27 mouse cellular contexts compared by ENCODE assay signal in genomic region chr17:46048184-46048583, GRCm38 (mm10). TPM values are rescaled to one million over a fixed set of nuclear protein-coding genes. Genes with fewer than 3 reads are reported as not detected.
A peak's percentile ranks its signal among the peaks of the same experiment; 100 is the strongest.
DNase-seq lines count a peak whose midpoint lies in the region; ATAC-seq and TF ChIP-seq lines count a peak whose summit lies in the region.
"Had no signal": no experiment of that assay in that cellular context is flagged by ENCODE, and none has a peak within 500 bp of the region (broad histone marks: within the 10 kb centered on the region; RNA-seq: fewer than 3 reads in every experiment).

No protein-coding gene starts in this region.

- WGBS in intestine, postnatal 0 days: 98% methylated on average over 4 of the region's 4 CpGs
- WGBS in intestine, embryonic 16.5 days: 95% methylated on average over 4 of the region's 4 CpGs
- 90% methylated on average over 4 of the region's 4 CpGs for WGBS in liver, postnatal 0 days (ENCODE audit: insufficient replicate concordance)
- 88% methylated on average over 4 of the region's 4 CpGs for WGBS in liver, embryonic 11.5 days

- no peak overlapping the region for H3K4me2 ChIP-seq in intestine, postnatal 0 days (replicated peaks; ENCODE audit: low read depth)
- no peak overlapping the region for H3K4me2 ChIP-seq in intestine, embryonic 16.5 days (ENCODE audit: low read depth, low read length)
- no peak overlapping the region for H3K4me2 ChIP-seq in liver, postnatal 0 days (ENCODE audit: low read depth, low read length)
- H3K4me2 ChIP-seq in liver, embryonic 11.5 days: no peak overlapping the region
- H3K4me2 ChIP-seq: forebrain, embryonic 12.5 days; heart, embryonic 13.5 days; intestine, embryonic 15.5 days; midbrain, embryonic 11.5 days; neural tube, embryonic 13.5 days had no signal

- no peak for DNase-seq in liver, postnatal 0 days
- no peak for DNase-seq in liver, embryonic 11.5 days (ENCODE audit: low spot score)
- DNase-seq in ES-E14 (ENCODE audit: low read depth, low spot score): no peak
- DNase-seq in R1 (ENCODE audit: low read depth, low spot score): peak; percentile 50
- no peak for DNase-seq in spleen, postnatal 36 days (ENCODE audit: low spot score in 2 of 2)
- DNase-seq: adrenal gland, postnatal 36 days; cerebellum, adult 2 months; cerebellum, postnatal 14 days; heart, postnatal 10 days; kidney, postnatal 25 days; lung, adult 18-20 months; lung, postnatal 36 days; right cerebral cortex, postnatal 4 days; thymus, postnatal 4 days had no signal

- H3K36me3 ChIP-seq in intestine, postnatal 0 days (ENCODE audit: control insufficient read depth, insufficient read depth): no peaks in the 10 kb centered on the region
- no peaks in the 10 kb centered on the region for H3K36me3 ChIP-seq in intestine, embryonic 16.5 days (ENCODE audit: control insufficient read depth, insufficient read depth, low read length)
- no peaks in the 10 kb centered on the region for H3K36me3 ChIP-seq in liver, postnatal 0 days (replicated peaks; ENCODE audit: insufficient read depth, low read length)
- no peaks in the 10 kb centered on the region for H3K36me3 ChIP-seq in liver, embryonic 11.5 days (ENCODE audit: control insufficient read depth, insufficient read depth, low read length)
- no peaks in the 10 kb centered on the region for H3K36me3 ChIP-seq in ES-E14 (ENCODE audit: control insufficient read depth, insufficient read depth, low read length, poor library complexity, severe bottlenecking)
- H3K36me3 ChIP-seq: forebrain, embryonic 12.5 days; heart, embryonic 13.5 days; hindbrain, embryonic 10.5 days; intestine, embryonic 15.5 days; neural tube, embryonic 13.5 days had no signal

- no peak for ATAC-seq in intestine, postnatal 0 days
- ATAC-seq in intestine, embryonic 16.5 days: no peak
- no peak for ATAC-seq in liver, postnatal 0 days
- ATAC-seq in liver, embryonic 11.5 days (replicated peaks; ENCODE audit: low FRiP score): no peak
- ATAC-seq in erythroid progenitor cell, adult 5-6 weeks (replicated peaks; ENCODE audit: low FRiP score, poor library complexity, severe bottlenecking): no peak
- ATAC-seq: CD4-positive, CD25-positive, alpha-beta regulatory T cell, adult 4 months; hindbrain, embryonic 16.5 days; intestine, embryonic 15.5 days; Patski had no signal

- no peaks in the 10 kb centered on the region for H3K4me1 ChIP-seq in intestine, postnatal 0 days (replicated peaks; ENCODE audit: control insufficient read depth, insufficient read depth, low read length)
- H3K4me1 ChIP-seq in intestine, embryonic 16.5 days (ENCODE audit: control insufficient read depth, insufficient read depth, low read length): peaks cover 6% of the 10 kb centered on the region; the same call in 1 of the 2 replicates
- H3K4me1 ChIP-seq in liver, postnatal 0 days (ENCODE audit: insufficient read depth): peaks cover 5% of the 10 kb centered on the region; the same call in 1 of the 2 replicates
- H3K4me1 ChIP-seq in liver, embryonic 11.5 days (replicated peaks; ENCODE audit: control insufficient read depth, insufficient read depth, low read length): no peaks in the 10 kb centered on the region; the same call in 1 of the 2 replicates
- peaks cover 2 to 3% of the 10 kb centered on the region in 2 experiments; a peak in 1 of 4 replicates for H3K4me1 ChIP-seq in ES-E14 (ENCODE audit: control insufficient read depth in 2 of 2, insufficient read depth in 2 of 2, low read length in 2 of 2, poor library complexity in 1 of 2)
- H3K4me1 ChIP-seq: neural tube, embryonic 13.5 days had no signal

- TF ChIP-seq CTCF in intestine, postnatal 0 days (IDR thresholded peaks at IDR 0.05; ENCODE audit: low read depth): peak; percentile 29
- TF ChIP-seq CTCF in liver, postnatal 0 days (IDR thresholded peaks at IDR 0.05; ENCODE audit: low read depth): peak; percentile 39

- no peak overlapping the region for H3K4me3 ChIP-seq in intestine, postnatal 0 days (ENCODE audit: low read depth, low read length)
- no peak overlapping the region for H3K4me3 ChIP-seq in intestine, embryonic 16.5 days (ENCODE audit: low read length)
- no peak overlapping the region for H3K4me3 ChIP-seq in liver, postnatal 0 days (ENCODE audit: low read depth, low read length)
- H3K4me3 ChIP-seq in liver, embryonic 11.5 days (ENCODE audit: low read depth, low read length): no peak overlapping the region
- no peak overlapping the region for H3K4me3 ChIP-seq in ES-E14 (ENCODE audit: insufficient read depth in 1 of 2, low read depth in 1 of 2, low read length in 2 of 2, poor library complexity in 1 of 2, severe bottlenecking in 1 of 2)
- H3K4me3 ChIP-seq: erythroblast, embryonic 14.5 days; forebrain, embryonic 12.5 days; heart, embryonic 13.5 days; hindbrain, embryonic 10.5 days; intestine, embryonic 15.5 days; neural tube, embryonic 13.5 days had no signal

- H3K27ac ChIP-seq in intestine, postnatal 0 days (ENCODE audit: low read depth, low read length): no peak overlapping the region
- H3K27ac ChIP-seq in intestine, embryonic 16.5 days (ENCODE audit: low read length): no peak overlapping the region
- no peak overlapping the region for H3K27ac ChIP-seq in liver, postnatal 0 days (ENCODE audit: low read depth)
- H3K27ac ChIP-seq in liver, embryonic 11.5 days (ENCODE audit: low read depth, low read length): no peak overlapping the region
- H3K27ac ChIP-seq in ES-E14 (ENCODE audit: insufficient read depth, low read depth, low read length, poor library complexity, severe bottlenecking): no peak overlapping the region
- H3K27ac ChIP-seq: forebrain, embryonic 12.5 days; heart, embryonic 13.5 days; hindbrain, embryonic 10.5 days; intestine, embryonic 15.5 days; neural tube, embryonic 13.5 days had no signal

- TF ChIP-seq EP300 in liver, postnatal 0 days (IDR thresholded peaks at IDR 0.05; ENCODE audit: low read depth): no peak

- H3K9ac ChIP-seq in intestine, postnatal 0 days (ENCODE audit: low read depth, low read length): no peak overlapping the region
- H3K9ac ChIP-seq in intestine, embryonic 16.5 days (ENCODE audit: low read depth, low read length): no peak overlapping the region
- no peak overlapping the region for H3K9ac ChIP-seq in liver, postnatal 0 days (replicated peaks)
- no peak overlapping the region for H3K9ac ChIP-seq in liver, embryonic 11.5 days (ENCODE audit: low read depth, low read length)
- no peak overlapping the region for H3K9ac ChIP-seq in ES-E14 (ENCODE audit: insufficient read depth, low read depth, low read length, poor library complexity, severe bottlenecking)
- H3K9ac ChIP-seq: forebrain, embryonic 12.5 days; heart, embryonic 13.5 days; intestine, embryonic 15.5 days; neural tube, embryonic 13.5 days had no signal

- in situ Hi-C loops in ES-E14 (cut with MboI; ENCODE audit: low sequenced_read_pairs in 2 of 2, unreplicated experiment in 2 of 2): no loop called here

- H3K27me3 ChIP-seq in intestine, postnatal 0 days (replicated peaks; ENCODE audit: control insufficient read depth, insufficient read depth, low read length): no peaks in the 10 kb centered on the region
- H3K27me3 ChIP-seq in intestine, embryonic 16.5 days (replicated peaks; ENCODE audit: control insufficient read depth, insufficient read depth, low read length): no peaks in the 10 kb centered on the region
- no peaks in the 10 kb centered on the region for H3K27me3 ChIP-seq in liver, postnatal 0 days (ENCODE audit: insufficient read depth, low read length)
- H3K27me3 ChIP-seq in liver, embryonic 11.5 days (replicated peaks; ENCODE audit: control insufficient read depth, insufficient read depth, low read length): no peaks in the 10 kb centered on the region
- H3K27me3 ChIP-seq: forebrain, embryonic 12.5 days; intestine, embryonic 15.5 days; neural tube, embryonic 13.5 days; Patski had no signal

- H3K9me3 ChIP-seq in intestine, postnatal 0 days (ENCODE audit: control insufficient read depth): peaks cover 4% of the 10 kb centered on the region; the same call in 1 of the 2 replicates
- H3K9me3 ChIP-seq in intestine, embryonic 16.5 days (ENCODE audit: control insufficient read depth, low read length): peaks cover 2% of the 10 kb centered on the region; the same call in 1 of the 2 replicates
- peaks cover 4% of the 10 kb centered on the region; the same call in 1 of the 2 replicates for H3K9me3 ChIP-seq in liver, postnatal 0 days (ENCODE audit: low read length)
- no peaks in the 10 kb centered on the region; the same call in 1 of the 2 replicates for H3K9me3 ChIP-seq in liver, embryonic 11.5 days (ENCODE audit: control insufficient read depth, low read length)
- H3K9me3 ChIP-seq in ES-E14 (ENCODE audit: control insufficient read depth, insufficient read depth, low read depth, low read length): no peaks in the 10 kb centered on the region
- H3K9me3 ChIP-seq: forebrain, embryonic 12.5 days; intestine, embryonic 15.5 days; neural tube, embryonic 13.5 days had no signal

TF ChIP-seq in ES-E14, 5 proteins besides CTCF, POLR2A, EP300 and RAD21:
- TF ChIP-seq ZNF384 (IDR thresholded peaks at IDR 0.05; ENCODE audit: low read depth, low read length) (no peak), ZC3H11A (IDR thresholded peaks at IDR 0.05; ENCODE audit: borderline replicate concordance, low read depth, low read length) (peak; percentile 25; the same call in 1 of the 2 replicates)
TF ChIP-seq in ES-E14: peak in this region for 1.

RNA-seq across cellular contexts. Expression of gene Vegfa, which starts 16.0 kb away (rescaled TPM):
- 5.9 and 8.2 TPM in 2 replicates for polyA plus RNA-seq in intestine, postnatal 0 days (2015; fragmentation: Nextera tagmentation; extraction: Ambion mirVana)
- 2.7 and 3.3 TPM in 2 replicates for polyA plus RNA-seq in intestine, embryonic 16.5 days (2015; fragmentation: Nextera tagmentation; extraction: Ambion mirVana)
- polyA plus RNA-seq in liver, postnatal 0 days (2015; fragmentation: Nextera tagmentation; extraction: Ambion mirVana): 2.8 and 3.1 TPM in 2 replicates
- polyA plus RNA-seq in liver, embryonic 11.5 days (2014; fragmentation: Nextera tagmentation; extraction: Ambion mirVana): 3.4 and 4.6 TPM in 2 replicates
- total RNA-seq in ES-E14 (2012; rRNA removed): 53.0 and 112 TPM in 2 replicates
- 0.42 and 11.2 TPM in 2 replicates for total RNA-seq in erythroid progenitor cell, adult 5-6 weeks (2015; ENCODE audit: low replicate concordance)
- 3.5 and 6.4 TPM in 2 replicates for total RNA-seq in erythroid progenitor cell, adult 5-6 weeks (2017; ENCODE audit: low replicate concordance)
- polyA plus RNA-seq: CD4-positive, CD25-positive, alpha-beta regulatory T cell, adult 4 months had no signal
